Mouse (Mus musculus) gastrocnemius, adult 8-10 months (tissue): ENCODE data around the gene Immp1l. TPM values are rescaled to one million over a fixed set of nuclear protein-coding genes. Genes with fewer than 3 reads are reported as not detected.

ENCODE experiments used
- DNase-seq, 2 experiments: peaks; one replicate each; pipeline ENCODE4 v3.0.0; 2022; ENCODE audit warnings: low spot score in 2 of 2
- total RNA-seq, 4 experiments: library from RNA; stranded (reverse); gene quantifications; 2 replicates each; pipeline ENCODE4 v1.2.4; 2022

Gene Immp1l
- 10 to 100 TPM; 78.1 to 98.1 (median 90.0) TPM for total RNA-seq

DNA sequence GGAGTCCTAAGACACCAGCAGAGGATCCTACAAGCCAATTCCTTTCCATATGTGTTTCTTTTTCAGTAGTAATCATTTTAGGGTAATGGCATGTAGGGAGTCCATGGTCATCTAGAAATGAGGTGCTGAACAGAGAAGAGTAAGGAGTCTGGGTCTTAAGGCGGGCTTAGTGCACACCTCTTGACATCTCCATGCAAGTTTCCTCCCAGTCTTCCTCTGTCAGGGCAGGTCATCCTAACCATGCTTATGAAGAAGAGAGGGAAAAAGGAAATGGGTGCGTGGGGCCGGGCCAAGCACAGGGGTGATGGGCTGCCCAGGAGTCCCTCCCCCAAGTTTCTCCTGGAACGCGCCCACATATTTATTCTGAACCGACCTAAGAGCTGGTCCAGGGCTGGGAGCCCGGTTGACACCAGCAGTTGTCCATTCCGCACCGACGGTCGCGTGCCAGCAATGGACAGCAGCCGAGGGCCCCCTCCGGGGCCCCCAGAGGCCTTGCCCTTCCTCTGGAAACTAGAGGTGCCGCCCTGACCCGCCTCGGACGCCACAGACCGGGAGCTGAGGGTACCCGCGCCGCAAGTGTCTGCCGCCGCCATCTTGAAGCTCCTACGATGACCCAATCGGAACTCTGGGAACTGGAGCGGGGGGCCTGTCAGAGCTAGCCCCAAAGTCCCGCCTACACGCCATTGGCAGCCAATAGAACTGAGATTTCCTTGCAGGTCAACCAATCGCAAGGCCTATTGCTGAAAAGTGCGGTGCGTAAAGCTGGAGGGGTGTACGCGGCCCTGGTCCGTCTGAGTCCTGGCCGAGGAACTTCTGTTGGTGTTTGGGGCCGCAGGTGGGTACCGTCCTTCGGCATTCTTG is at the start of gene Immp1l, which contains the start of gene Elp4:
Gene Immp1l (plus strand): TSS at position 743 of the 861 bp plus-strand sequence.
Gene Elp4 (minus strand): TSS at position 669 of the 861 bp plus-strand sequence.
- peak; percentile 92 to 94 for DNase-seq

DNA sequence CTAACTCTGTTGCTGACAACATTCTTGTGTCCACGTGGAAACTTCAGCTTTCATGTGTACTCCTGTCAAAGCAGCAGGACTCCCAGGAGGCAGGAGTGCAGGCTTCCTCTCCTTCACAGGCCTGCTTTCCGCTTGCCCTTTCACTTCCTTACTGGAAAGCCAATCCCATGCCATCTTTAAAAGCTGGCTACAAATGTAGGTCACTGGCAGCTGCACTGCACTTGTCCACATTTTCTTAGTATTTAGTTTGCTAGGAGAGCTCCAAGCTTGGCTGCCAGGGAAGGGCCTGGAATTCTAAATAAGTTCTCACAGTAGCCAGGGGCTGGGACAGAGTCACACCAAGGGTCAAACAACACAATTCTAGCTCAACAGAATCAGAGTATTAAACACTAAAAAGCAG is 49.7 kb upstream of the Immp1l start:
- DNase-seq = peak; percentile 43 to 62

DNA sequence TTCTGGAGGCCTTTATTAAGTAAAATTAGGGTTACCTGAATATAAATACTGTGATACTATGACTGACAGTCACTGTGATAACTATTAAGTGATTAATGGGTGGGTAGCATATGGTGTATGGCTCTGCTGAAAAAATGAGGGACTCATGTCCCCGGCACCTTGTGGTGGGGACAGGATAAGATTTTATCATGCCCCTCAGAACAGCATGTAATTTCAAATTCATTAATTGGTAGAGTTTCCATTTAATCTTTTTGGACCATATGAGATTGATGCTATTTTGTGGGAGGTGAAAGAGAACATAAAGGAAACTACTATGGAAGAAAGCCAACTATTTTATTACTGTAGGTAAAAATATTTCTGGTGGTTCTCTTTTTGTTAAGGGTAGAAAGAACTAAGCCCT is 31.0 kb upstream of the Immp1l start:
- no peak for DNase-seq

DNA sequence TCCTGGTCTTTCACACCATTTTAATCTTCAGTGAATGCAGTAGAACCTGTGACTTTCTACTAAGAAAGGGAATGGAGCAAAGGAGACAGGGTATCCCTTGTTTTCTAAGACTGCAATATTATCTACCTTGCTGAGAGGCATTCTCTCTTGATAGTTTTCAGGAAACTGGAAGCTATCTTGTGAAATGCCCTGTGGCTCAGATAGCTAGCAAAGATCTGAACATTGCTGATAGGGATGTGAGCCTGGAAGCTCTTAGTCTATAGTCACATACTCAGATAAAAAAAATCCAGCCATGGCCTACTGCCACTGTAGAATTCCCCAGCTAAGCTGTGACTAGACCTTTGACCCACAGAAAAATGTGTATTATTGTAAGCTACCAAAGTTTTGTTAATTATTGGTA is 13.6 kb upstream of the Immp1l start:
- no peak for DNase-seq

DNA sequence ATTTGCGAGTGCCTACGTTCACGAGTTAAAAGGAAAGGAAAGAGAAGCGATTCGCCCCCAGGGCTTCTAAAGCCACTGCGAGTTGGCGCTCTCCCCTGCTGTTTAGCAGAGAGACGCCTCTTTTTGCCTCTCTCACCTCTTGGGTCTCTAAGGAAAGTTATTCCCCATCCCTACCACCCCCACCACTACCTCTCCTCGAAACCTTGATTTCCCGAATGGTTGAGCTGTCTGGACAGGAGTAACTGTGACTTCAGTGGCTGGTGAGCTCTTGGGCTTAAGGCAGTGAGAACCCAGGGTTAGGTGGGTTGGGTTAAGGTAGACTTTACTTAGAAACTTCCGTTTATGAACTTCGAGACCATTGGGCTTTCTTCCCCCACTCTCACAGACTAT is 314 bp downstream of the Immp1l start:
- no peak for DNase-seq

DNA sequence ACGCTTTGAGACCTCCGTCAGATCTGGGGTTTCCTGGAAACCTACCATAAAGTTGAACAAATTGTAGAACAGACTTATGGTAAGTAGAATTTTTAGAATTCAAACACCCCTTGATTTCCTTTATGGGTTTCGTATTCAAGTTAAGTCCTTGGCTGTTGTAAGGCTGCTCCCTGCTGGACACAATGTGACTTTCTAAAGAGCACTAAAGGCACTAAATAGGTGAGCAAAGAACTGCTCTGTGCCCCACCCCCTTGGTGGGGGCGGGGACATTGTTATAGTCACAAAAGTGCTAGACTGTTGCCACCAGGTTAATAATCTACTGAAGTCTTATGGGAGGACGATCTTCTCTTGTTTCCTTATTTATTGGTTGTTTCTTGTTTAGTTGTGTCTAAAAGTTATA is 3.9 kb downstream of the Immp1l start:
- DNase-seq = no peak

DNA sequence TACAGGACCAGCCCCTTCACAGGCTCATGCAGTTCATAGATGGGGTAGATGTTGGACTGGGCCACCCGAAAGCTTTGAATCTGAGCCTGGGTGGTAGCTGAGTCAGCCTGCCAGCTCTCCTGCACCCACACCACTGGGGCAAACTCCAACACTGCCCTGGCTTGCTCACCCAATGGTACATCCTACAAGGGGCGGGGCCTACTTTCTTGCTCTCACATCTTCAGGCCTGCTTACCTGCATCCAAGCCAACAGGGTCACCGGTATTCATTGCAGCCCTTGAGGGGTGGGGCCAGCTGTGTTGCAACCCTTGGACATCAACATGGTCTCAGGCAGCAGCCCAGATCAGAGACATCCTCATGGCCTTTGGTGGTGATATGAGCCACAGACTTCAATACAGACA is 6.2 kb downstream of the Immp1l start:
- DNase-seq = no peak

DNA sequence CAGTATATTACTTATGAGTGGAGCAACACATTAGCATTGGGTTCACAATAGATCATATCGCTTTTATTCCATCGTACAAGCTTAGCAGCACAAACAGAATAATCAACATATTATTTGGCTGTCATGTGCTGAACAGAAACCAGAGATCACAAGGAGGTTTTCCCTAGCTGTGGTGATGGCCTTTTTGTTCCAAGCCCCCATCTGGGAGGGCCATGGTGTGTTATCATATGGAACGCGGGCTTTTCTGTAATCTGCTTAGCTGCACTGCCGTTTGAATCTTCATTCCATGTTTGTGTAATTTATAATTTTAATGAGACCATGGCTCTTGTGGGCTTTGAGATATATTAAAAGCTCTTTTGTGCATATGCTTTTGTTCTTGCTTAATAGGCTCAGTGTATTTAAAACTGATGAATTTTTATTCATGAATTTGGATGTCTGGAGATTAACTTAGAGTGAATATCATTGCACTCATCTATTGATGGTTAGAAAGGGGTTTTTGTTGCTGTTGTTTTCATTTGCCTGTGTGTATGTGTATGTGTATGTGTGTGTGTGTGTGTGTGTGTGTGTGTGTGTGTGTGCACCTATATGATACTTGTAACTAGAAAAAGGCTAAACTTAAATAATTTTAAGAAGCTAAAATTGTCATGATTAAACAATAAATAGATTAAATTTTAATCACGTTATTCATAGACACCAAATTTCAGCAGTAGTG is 9.4 kb downstream of the Immp1l start:
- DNase-seq = no peak

DNA sequence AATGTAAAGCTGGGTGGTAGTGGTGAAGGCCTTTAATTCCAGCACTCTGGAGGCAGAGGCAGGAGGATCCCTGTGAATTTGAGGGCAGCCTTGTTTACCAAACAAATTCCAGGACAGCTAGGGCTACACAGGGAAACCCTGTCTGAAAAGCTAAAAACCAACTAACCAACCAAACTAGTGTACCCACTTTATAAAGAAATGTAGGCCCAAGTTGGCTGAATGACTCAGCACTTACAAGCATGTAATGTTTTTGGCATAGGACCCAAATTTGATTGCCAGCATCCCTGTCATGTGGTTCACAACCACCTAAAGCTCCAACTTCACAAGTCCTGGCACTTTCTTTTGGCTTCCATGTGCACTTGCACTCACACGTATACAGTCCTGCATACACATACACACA is 12.2 kb downstream of the Immp1l start:
- no peak for DNase-seq

DNA sequence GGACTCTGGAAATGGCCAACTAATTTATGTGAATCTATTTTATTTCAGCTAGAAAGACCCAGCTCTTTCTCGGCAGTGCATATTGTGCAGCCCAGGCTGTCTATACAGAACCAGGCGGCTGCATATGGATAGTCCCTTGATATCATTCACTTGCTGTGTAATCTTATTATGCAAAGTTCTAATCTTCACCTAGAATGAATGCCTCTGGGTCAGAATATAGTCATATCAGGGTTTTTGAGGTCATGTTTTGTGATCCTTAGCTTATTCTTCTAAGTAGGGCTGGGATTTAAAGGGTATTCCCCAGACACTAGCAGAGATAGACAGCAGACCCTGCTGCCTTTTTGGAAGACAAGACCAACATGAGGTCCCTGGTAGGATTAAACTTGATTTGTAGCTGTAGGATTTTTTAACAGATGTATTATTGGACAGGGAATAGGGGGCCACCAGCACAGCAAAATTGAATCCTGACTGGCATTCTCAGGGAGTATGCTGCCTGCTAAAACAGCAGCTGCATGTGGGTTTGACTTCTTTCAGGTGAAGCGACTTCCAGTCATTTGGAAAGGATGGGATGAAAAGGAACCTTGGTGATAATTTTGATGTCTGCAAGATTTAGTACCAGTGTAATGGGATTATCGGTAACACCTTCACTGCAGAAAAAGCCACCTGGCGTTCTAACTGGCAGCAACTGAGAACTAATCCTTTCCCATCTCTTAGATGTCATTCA is 13.3 kb downstream of the Immp1l start:
- DNase-seq = no peak

DNA sequence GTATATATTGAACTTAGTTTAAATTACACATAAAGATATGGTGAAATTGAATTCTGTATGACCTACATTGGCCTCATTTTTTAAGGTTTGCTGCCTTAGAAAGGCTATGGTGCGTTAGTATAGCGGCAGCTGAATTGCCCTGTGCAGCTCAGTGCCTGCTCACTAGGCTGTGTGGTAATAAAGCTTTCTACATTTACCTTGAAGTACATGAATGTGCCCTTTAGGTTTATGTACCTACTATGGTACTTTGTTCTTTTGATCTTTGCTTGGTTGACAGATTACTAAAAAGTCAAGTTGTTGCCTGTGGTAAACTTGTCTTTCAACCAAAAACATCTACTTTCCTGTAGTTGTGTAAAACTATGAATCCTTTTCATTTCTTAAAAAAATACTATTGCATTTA is 45.7 kb downstream of the Immp1l start:
- no peak for DNase-seq

DNA sequence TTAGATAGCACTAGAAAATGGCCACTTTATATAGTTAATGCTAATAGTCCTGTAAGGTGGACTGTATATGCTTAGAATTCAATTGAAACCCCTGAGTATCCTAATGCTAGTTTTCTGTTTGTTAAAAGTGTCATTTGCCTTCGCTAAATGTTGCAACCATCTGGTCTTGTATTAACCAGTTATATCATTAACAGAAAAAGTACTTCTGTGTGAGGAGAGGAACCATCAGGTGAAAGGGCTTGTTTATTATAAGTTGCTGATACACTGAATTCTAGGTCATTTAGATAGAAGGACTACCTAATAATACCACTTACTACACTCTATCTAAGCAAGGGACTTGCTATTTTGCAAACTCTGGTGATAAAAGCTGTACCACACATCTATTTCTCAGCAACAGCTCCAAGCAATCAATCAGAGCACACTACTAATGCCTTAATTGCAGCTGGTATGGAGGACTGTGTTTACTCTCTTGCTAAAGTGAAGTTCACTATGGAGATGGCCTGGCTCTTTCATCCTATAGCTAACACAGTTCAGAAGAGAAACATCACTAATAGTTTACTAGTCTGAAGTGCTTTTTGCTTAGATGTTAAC is 47.0 kb downstream of the Immp1l start:
- no peak for DNase-seq

DNA sequence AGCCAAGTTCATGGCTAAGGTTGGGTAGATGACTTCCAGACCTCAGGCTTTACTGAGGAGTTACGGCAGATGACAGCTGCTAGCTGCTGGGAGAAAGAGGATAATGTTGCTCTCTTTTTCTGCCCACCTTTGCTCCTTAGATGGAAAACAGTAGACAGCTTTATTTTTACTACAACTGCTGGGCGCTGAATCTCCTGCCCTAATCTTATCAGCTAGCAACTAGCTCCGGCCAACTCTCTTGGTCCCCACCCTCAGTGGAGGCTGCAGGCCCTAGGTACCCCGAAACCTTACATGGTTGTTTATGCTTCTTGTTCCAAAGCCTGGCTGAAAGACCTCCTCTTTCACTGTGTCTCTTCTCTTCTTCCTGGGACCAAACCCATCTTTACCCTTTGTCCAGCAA is 49.4 kb downstream of the Immp1l start:
- DNase-seq = no peak

DNA sequence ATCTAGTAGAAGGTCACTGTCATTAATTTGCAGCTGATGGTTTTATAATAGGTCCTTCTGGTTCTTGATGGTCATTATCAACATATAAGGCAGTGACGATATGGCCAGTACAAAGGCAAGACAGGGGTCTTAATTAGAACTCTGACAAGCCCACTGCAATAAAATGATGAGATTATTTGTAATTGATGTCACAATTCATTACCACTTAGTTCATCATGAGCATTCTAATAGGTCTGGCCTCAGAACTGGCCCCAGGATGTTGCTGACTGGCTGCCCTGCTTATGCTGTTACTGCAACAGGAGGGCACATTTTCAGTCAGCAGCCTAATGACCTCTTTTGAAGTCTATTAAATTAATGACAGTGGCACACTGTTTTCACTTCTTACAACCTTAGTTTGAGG is 59.0 kb downstream of the Immp1l start:
- DNase-seq = no peak

DNA sequence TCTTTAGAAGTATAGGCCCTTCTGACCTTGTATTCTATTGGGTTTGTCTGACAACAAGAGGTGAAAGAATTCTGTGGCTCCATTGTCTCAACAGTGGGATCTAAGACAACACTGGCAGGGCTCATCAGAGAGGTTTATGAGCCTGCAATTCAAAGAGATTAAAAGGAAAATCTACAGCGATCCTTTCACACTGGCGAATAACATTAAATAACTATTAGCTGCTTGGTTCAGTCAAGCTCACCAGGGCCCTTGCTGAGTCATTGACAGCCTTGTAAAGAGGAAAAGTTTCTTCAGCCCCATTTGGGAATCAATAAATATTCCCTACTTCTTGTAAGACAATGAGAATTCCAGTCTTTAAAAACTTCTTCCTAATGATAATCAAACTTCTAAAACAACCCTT is 69.5 kb downstream of the Immp1l start:
- DNase-seq = no peak

DNA sequence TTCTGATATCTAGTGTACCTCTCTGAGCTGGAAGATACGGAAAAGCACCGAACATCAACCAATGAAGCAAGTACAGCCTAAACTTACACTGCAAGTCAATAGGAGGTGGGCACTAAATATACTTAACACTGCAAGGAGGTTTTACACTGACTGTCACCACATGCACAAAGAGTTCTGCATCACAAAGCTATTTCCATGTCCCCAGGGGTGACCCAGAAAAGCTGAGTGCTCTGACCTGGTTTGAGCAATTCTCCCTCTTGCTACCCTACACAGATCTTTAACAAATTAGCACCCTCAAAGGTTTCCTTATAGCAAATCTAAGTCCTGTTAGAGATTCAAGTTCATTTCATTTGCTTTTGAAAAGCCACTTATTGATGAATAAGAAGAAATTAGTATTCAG is 73.6 kb downstream of the Immp1l start:
- DNase-seq = no peak

DNA sequence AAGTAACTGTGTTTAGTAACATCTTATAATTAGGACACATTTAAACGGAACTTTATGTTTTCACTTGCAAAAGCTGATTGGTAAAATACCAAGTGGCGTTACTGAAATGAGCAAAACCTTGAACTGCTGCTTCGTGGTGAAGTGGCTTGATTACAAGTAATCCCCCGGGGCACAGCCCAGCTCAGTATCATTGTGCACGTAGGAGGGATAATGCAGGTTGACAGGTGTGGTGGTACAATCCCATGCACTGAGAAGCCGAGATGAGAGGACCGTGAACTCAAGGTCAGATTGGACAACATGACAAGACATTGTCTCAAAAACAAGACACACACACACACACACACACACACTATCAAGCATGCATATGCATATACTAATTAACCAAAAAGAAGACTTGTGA is 80.8 kb downstream of the Immp1l start:
- DNase-seq = no peak

DNA sequence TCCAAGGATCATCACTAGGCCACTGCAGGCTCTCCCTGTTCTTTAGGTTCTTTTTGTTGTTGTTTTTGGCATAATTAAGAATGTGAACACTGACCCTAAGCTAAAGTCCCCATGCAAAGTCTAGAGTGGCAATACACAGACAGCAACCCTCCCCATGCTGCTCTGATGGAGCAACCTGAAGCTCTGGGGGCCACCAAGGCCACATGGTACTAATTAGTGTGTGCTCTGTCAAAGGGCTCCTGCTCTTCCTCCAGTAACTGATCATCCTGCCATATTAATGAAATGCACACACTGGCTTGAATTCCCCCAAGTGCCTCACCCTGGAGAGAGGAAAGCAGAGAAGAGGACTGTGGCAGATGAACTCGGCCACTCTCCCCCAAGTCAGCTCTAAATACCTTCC is 82.7 kb downstream of the Immp1l start:
- DNase-seq = no peak

DNA sequence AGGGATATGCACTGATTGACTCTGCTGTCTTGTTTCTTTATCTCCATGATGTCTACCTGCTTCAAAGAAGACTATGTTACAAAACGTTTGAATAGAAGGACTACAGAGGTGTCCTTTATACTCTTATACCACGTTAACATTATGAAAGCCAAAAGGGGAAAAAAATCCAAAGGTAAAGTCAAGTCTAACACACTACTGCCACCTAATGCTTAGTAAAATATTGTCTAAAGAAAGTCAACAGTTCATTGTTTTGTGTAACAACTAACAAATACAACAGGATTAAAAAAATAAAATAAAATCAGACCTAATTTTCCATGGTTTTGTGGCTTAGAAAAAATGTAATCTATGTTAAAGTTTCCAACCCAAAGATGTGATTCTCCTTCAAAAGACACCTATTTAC is 83.6 kb downstream of the Immp1l start:
- DNase-seq = no peak

DNA sequence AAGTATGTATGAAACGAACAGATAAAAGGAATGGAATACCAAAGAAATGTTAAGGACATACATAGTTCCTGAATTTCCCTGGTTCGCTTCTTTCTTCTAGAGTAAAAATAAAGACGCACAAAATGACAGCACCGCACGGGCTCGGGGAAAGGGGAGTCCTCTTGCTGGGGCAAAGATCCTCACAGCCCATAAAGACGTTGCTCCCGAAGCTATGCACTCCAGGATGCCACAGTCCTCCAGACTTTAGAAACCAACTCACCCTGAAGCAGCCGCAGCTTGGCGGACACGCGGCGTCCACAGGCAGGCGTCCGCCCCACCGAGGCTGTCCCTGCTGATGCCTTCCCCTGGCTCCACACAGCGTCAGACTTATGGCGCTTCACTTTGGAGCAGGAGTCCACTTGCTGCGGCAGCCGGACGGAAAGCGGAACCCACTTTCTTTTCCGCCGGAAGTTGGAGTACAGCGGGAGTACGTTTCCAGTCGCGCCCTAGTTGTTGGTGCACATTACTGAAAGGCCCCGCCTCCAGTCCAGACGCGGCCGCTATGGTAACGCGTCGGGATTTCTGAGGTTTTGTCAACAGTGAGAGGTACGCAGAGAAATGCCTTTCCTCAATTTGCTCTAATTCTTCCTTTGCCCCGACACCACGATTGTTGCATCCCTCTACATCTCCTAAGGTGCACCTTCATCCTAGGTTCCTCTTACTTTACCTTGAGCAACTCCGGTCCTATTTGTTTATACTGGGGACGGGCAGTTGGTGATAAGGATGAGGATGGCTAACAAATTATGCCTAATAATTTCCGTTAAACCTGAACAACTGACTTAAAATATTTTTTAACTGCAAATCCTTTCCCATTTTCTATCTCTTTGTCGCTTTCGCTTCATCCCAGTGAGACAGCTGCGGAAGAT is 98.6 kb downstream of the Immp1l start, which contains the start of gene Dnajc24:
Gene Dnajc24 (minus strand): TSS at position 715 of the 905 bp plus-strand sequence.
- DNase-seq = peak; percentile 75 to 77

DNA sequence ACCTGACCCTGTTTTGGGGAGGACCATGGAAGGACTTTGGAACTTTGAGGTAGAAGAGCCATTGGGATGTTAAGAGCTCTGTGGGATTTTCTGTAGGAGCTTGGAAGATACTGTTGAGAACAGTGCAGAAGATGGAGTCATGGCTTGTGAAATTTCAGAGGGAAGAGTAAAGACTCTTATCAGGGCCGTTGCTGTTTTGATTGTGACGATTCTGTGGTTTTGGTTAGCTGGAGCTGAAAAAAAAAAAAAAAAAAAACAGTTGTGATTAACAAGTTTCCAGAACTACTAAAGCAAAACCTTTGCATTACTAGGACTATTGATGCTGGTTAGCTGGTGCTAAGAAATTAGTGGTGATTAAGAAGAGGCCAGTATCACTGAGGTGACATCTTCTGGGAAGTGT is 104.0 kb downstream of the Immp1l start:
- DNase-seq = no peak
